Mouse (Mus musculus) forebrain, embryonic 14.5 days (tissue): ENCODE measurements at regions not wholly inside any gene's neighbourhood (a gene's known extent, or its start where the extent isn't known, plus 50 kb on each side); places are given as distances from the start of the nearest gene placed in this dataset.
A peak's percentile ranks its signal among the peaks of the same experiment; 100 is the strongest.

Experiments
- ATAC-seq: fragments of 200-750 bp; cut with Nextera tagmentation; 2 replicates; pipeline ENCODE4 v1.8.0; 2017; ENCODE audit warnings: mild to moderate bottlenecking, moderate library complexity
- DNase-seq: peaks from one replicate; pipeline ENCODE4 v3.0.0-alpha.2; 2015; ENCODE audit warnings: low spot score
- H3K27ac ChIP-seq: fragments of 300-500 bp; sonication (generic); 2 replicates; pipeline ENCODE4 v1.5.1; 2014; ENCODE audit warnings: low read depth, mild to moderate bottlenecking, control low read depth, low read length, moderate library complexity
- H3K27me3 ChIP-seq: fragments of 300-500 bp; sonication (generic); replicated peaks from 2 replicates; pipeline ENCODE4 v1.6.1; 2014; ENCODE audit warnings: low read length, control low read depth, mixed read lengths; ENCODE audit not compliant: control insufficient read depth, insufficient read depth
- H3K36me3 ChIP-seq: fragments of 300-500 bp; sonication (generic); 2 replicates; pipeline ENCODE4 v1.6.1; 2014; ENCODE audit warnings: low read length, control low read depth; ENCODE audit not compliant: control insufficient read depth, insufficient read depth
- H3K4me1 ChIP-seq: fragments of 300-500 bp; sonication (generic); 2 replicates; pipeline ENCODE4 v1.6.1; 2014; ENCODE audit warnings: antibody characterized with exemption, low read length, control low read depth; ENCODE audit not compliant: control insufficient read depth, insufficient read depth
- H3K4me2 ChIP-seq: fragments of 300-500 bp; sonication (generic); 2 replicates; pipeline ENCODE4 v1.6.1; 2014; ENCODE audit warnings: mild to moderate bottlenecking, control low read depth, low read length
- H3K4me3 ChIP-seq: fragments of 300-500 bp; sonication (generic); 2 replicates; pipeline ENCODE4 v1.5.1; 2014; ENCODE audit warnings: low read depth, low read length, control low read depth
- H3K9ac ChIP-seq: fragments of 300-500 bp; sonication (generic); 2 replicates; pipeline ENCODE4 v1.6.1; 2014; ENCODE audit warnings: mild to moderate bottlenecking, low read length, control low read depth, moderate library complexity
- H3K9me3 ChIP-seq: fragments of 300-500 bp; sonication (generic); replicated peaks from 2 replicates; pipeline ENCODE4 v1.6.1; 2016; ENCODE audit warnings: low read length, control low read depth, mixed read lengths; ENCODE audit not compliant: control insufficient read depth
- WGBS: fragments of 180-500 bp; shearing (Covaris S2); extraction: QIAGEN DNeasy Blood & Tissue Kit; methylation state at CpG from one replicate; pipeline ENCODE4 v1.1.7; 2014; 5-methylcytosine and 5-hydroxymethylcytosine counted together

- Histone ChIP-seq H3K4me1 (no peaks in the 10 kb centered on the region), H3K9ac (no peak overlapping the region), H3K4me2 (no peak overlapping the region), H3K27me3 (no peaks in the 10 kb centered on the region), H3K4me3 (no peak overlapping the region), H3K27ac (no peak overlapping the region), H3K9me3 (no peaks in the 10 kb centered on the region), H3K36me3 (no peaks in the 10 kb centered on the region)
- DNase-seq (no peak), ATAC-seq (no peak)
- WGBS, result 75% methylated on average over 8 of the region's 8 CpGs
These were observed 54.8 kb downstream of the Foxb1 start for GRCm38 (mm10) chr9:69705942-69706341.

GRCm38 (mm10) chr9:69705071-69705470, 55.7 kb downstream of the Foxb1 start:
- no peak overlapping the region for H3K4me2 ChIP-seq
- no peaks in the 10 kb centered on the region for H3K27me3 ChIP-seq
- no peak overlapping the region for H3K4me3 ChIP-seq
- no peaks in the 10 kb centered on the region for H3K4me1 ChIP-seq
- H3K27ac ChIP-seq, result no peak overlapping the region
- no peak overlapping the region for H3K9ac ChIP-seq
- 80% methylated on average over 4 of the region's 4 CpGs for WGBS
- DNase-seq (no peak), ATAC-seq (no peak)
- no peaks in the 10 kb centered on the region for H3K36me3 ChIP-seq
- no peaks in the 10 kb centered on the region for H3K9me3 ChIP-seq

- no peak for DNase-seq
- WGBS, result 81% methylated on average over 7 of the region's 7 CpGs
These were observed 57.0 kb downstream of the Foxb1 start for GRCm38 (mm10) chr9:69703731-69704130.

GRCm38 (mm10) chr9:69702156-69702928, 58.4 kb downstream of the Foxb1 start:
- no peak for ATAC-seq
- H3K27me3 ChIP-seq, result no peaks in the 10 kb centered on the region
- H3K4me2 ChIP-seq, result no peak overlapping the region
- no peak overlapping the region for H3K9ac ChIP-seq
- H3K4me3 ChIP-seq, result no peak overlapping the region
- no peak for DNase-seq
- H3K36me3 ChIP-seq, result no peaks in the 10 kb centered on the region
- no peak overlapping the region for H3K27ac ChIP-seq
- 85% methylated on average over 8 of the region's 8 CpGs for WGBS
- no peaks in the 10 kb centered on the region for H3K4me1 ChIP-seq
- no peaks in the 10 kb centered on the region for H3K9me3 ChIP-seq

More at GRCm38 (mm10) chr9:69703731-69704130, 57.0 kb downstream of the Foxb1 start:
- Histone ChIP-seq H3K27me3 (no peaks in the 10 kb centered on the region), H3K4me3 (no peak overlapping the region), H3K36me3 (no peaks in the 10 kb centered on the region), H3K27ac (no peak overlapping the region), H3K4me2 (no peak overlapping the region), H3K9me3 (no peaks in the 10 kb centered on the region), H3K4me1 (no peaks in the 10 kb centered on the region), H3K9ac (no peak overlapping the region)
- no peak for ATAC-seq

DNA sequence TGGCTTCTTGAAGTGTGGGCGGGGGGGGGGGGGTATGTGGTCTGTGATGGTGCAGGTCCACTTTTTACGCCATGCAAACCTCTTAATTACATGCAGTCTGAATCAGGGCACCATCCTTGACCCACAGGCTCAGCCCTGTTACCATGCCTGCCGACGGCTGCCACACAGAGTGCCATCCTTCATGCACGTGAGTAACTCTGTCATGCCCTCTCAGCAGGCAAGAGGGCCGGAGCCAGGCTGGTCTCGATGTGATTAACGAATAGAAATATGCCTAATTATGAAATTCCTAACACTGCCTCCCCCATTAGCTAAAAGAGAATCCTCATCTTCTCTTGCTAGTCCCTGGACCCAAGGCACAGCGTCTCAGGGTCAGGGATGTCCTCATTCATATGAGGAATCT, 60.0 kb downstream of the Foxb1 start:
- H3K4me3 ChIP-seq, result no peak overlapping the region
- H3K4me2 ChIP-seq, result no peak overlapping the region
- ATAC-seq (no peak), DNase-seq (no peak)
- H3K36me3 ChIP-seq, result no peaks in the 10 kb centered on the region
- H3K27ac ChIP-seq, result no peak overlapping the region
- no peaks in the 10 kb centered on the region for H3K27me3 ChIP-seq
- H3K9ac ChIP-seq, result no peak overlapping the region
- no peaks in the 10 kb centered on the region for H3K4me1 ChIP-seq
- H3K9me3 ChIP-seq, result no peaks in the 10 kb centered on the region
- WGBS, result 63% methylated on average over 9 of the region's 9 CpGs

GRCm38 (mm10) chr9:69691756-69692155, 69.0 kb downstream of the Foxb1 start:
- no peak for DNase-seq
- Histone ChIP-seq H3K9me3 (no peaks in the 10 kb centered on the region), H3K4me3 (no peak overlapping the region), H3K4me2 (no peak overlapping the region), H3K27me3 (no peaks in the 10 kb centered on the region), H3K36me3 (no peaks in the 10 kb centered on the region), H3K27ac (no peak overlapping the region), H3K9ac (no peak overlapping the region), H3K4me1 (peaks cover 12% of the 10 kb centered on the region)
- ATAC-seq, result no peak
- WGBS, result 94% methylated on average over 3 of the region's 3 CpGs

DNA sequence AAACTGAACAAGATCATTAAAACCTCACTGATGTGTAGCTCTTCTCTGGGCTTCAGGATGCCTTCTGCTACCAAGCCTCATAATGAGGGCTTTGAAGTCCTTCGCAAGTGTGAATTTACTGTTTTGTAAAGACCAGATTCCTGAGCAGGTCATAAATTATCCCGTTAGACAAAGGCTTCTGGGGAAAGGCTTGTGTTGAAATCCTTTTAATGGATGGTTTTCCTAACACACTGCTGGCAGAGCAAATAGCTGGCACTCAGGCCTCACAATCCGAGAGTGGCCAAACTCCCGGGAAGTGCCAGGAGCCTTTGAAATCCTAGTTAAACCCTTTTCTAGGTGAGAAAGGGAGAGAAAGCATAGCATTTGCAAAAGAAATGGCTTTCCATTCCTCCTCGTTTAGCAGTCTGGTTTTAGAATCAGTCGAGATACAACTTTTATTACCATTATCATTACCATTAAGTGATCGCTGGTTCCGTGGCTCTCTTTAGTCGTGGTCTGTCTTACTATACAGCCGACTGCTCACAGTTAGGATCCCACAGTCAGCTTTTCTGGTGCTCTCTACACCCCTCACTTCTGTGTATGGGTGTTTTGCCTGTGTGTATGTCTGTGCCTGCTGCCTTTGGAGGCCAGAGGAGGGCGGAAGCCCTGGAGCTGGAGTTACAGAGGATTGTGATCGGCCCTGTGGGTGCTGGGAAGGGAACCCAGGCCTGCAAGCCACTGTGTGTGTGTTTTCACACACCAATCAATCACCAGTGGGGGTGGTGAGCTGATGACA, 73.2 kb downstream of the Foxb1 start:
- no peak overlapping the region for H3K4me3 ChIP-seq
- H3K9ac ChIP-seq, result no peak overlapping the region
- 22% methylated on average over 12 of the region's 12 CpGs for WGBS
- peak; percentile 74 for DNase-seq
- H3K4me2 ChIP-seq, result no peak overlapping the region
- H3K36me3 ChIP-seq, result no peaks in the 10 kb centered on the region
- H3K27me3 ChIP-seq, result peaks cover 2% of the 10 kb centered on the region; the same call in 1 of the 2 replicates
- peaks cover 14% of the 10 kb centered on the region for H3K4me1 ChIP-seq
- no peaks in the 10 kb centered on the region for H3K9me3 ChIP-seq
- 0 out of 2 replicates have a peak, but pooled peaks have one; percentile 23 for ATAC-seq
- H3K27ac ChIP-seq, result no peak overlapping the region

GRCm38 (mm10) chr9:69686766-69687165, 74.0 kb downstream of the Foxb1 start:
- Histone ChIP-seq H3K9ac (no peak overlapping the region), H3K4me1 (peaks cover 14% of the 10 kb centered on the region), H3K36me3 (no peaks in the 10 kb centered on the region), H3K4me3 (no peak overlapping the region), H3K4me2 (no peak overlapping the region), H3K27me3 (peaks cover 2% of the 10 kb centered on the region; the same call in 1 of the 2 replicates), H3K9me3 (no peaks in the 10 kb centered on the region), H3K27ac (no peak overlapping the region)
- no peak for DNase-seq
- 71% methylated on average over 4 of the region's 4 CpGs for WGBS
- ATAC-seq, result no peak

GRCm38 (mm10) chr9:69685630-69686029, 75.1 kb downstream of the Foxb1 start:
- Histone ChIP-seq H3K9ac (no peak overlapping the region), H3K36me3 (no peaks in the 10 kb centered on the region), H3K27me3 (peaks cover 2% of the 10 kb centered on the region; the same call in 1 of the 2 replicates), H3K4me3 (no peak overlapping the region), H3K4me2 (no peak overlapping the region), H3K27ac (no peak overlapping the region), H3K4me1 (peaks cover 14% of the 10 kb centered on the region), H3K9me3 (no peaks in the 10 kb centered on the region)
- ATAC-seq, result no peak
- 65% methylated on average over 4 of the region's 4 CpGs for WGBS
- no peak for DNase-seq
